Mouse (Mus musculus) liver, embryonic 14.5 days (tissue): Measurements from ENCODE around the gene Nsd1.

ENCODE experiments used
- CTCF ChIP-seq: IDR thresholded peaks from 2 replicates; pipeline ENCODE4 v1.5.1; 2016; ENCODE audit warnings: antibody characterized with exemption, low read depth, control low read depth
- EP300 ChIP-seq: IDR thresholded peaks from 2 replicates; pipeline ENCODE4 v1.6.1; 2016; ENCODE audit warnings: antibody characterized with exemption, low read depth

GRCm38 (mm10) chr13:55204667-55205389 lies 4.8 kb upstream of the Nsd1 start:
- no peak for TF ChIP-seq CTCF
- no peak for TF ChIP-seq EP300
